Mouse (Mus musculus) hindbrain, embryonic 14.5 days (tissue): ENCODE measurements around the gene Pfdn6. TPM values are rescaled to one million over a fixed set of nuclear protein-coding genes. Genes with fewer than 3 reads are reported as not detected.

ENCODE experiments used
- ATAC-seq: fragments of 200-750 bp; cut with Nextera tagmentation; 2 replicates; pipeline ENCODE4 v1.8.0; 2017; ENCODE audit warnings: moderate number of reproducible peaks, mild to moderate bottlenecking, moderate TSS enrichment, moderate library complexity; ENCODE audit not compliant: low FRiP score
- DNase-seq: peaks from one replicate; pipeline ENCODE4 v3.0.0-alpha.2; 2015; ENCODE audit warnings: low spot score
- H3K27ac ChIP-seq: fragments of 300-500 bp; sonication (generic); 2 replicates; pipeline ENCODE4 v1.5.1; 2014; ENCODE audit warnings: mild to moderate bottlenecking, moderate library complexity
- H3K27me3 ChIP-seq: fragments of 300-500 bp; sonication (generic); 2 replicates; pipeline ENCODE4 v1.6.1; 2014; ENCODE audit warnings: mild to moderate bottlenecking, low read length, mixed read lengths; ENCODE audit not compliant: control insufficient read depth, insufficient read depth
- H3K36me3 ChIP-seq: fragments of 300-500 bp; sonication (generic); replicated peaks from 2 replicates; pipeline ENCODE4 v1.6.1; 2014; ENCODE audit not compliant: control insufficient read depth, insufficient read depth
- H3K4me1 ChIP-seq: fragments of 300-500 bp; sonication (generic); replicated peaks from 2 replicates; pipeline ENCODE4 v1.6.1; 2014; ENCODE audit warnings: antibody characterized with exemption, low read length, mixed read lengths; ENCODE audit not compliant: control insufficient read depth, insufficient read depth
- H3K4me2 ChIP-seq: fragments of 300-500 bp; sonication (generic); replicated peaks from 2 replicates; pipeline ENCODE4 v1.6.1; 2014; ENCODE audit warnings: mild to moderate bottlenecking, moderate library complexity
- H3K4me3 ChIP-seq: fragments of 300-500 bp; sonication (generic); replicated peaks from 2 replicates; pipeline ENCODE4 v1.5.1; 2014; ENCODE audit warnings: mild to moderate bottlenecking, low read length
- H3K9ac ChIP-seq: fragments of 300-500 bp; sonication (generic); 2 replicates; pipeline ENCODE4 v1.6.1; 2014
- H3K9me3 ChIP-seq: fragments of 300-500 bp; sonication (generic); 2 replicates; pipeline ENCODE4 v1.6.1; 2016; ENCODE audit warnings: low read length; ENCODE audit not compliant: control insufficient read depth
- WGBS: fragments of 180-500 bp; shearing (Covaris S2); extraction: QIAGEN DNeasy Blood & Tissue Kit; methylation state at CpG from one replicate; pipeline ENCODE4 v1.1.7; 2014; 5-methylcytosine and 5-hydroxymethylcytosine counted together
- polyA plus RNA-seq: library from polyadenylated mRNA; unstranded; fragments of >200 nt; fragmentation: Nextera tagmentation; extraction: Ambion mirVana; gene quantifications from 2 replicates; pipeline ENCODE4 v1.2.1, GENCODE M21; 2014

The Pfdn6 gene
- polyA plus RNA-seq, 1 experiment from 2014 or later = 161 TPM

- Histone ChIP-seq H3K27me3 (no peaks in the 10 kb centered on the region), H3K36me3 (peaks cover 60% of the 10 kb centered on the region), H3K27ac (no peak overlapping the region), H3K4me2 (no peak overlapping the region), H3K9ac (no peak overlapping the region), H3K9me3 (no peaks in the 10 kb centered on the region), H3K4me1 (peaks cover 17% of the 10 kb centered on the region), H3K4me3 (no peak overlapping the region)
- ATAC-seq = no peak
- WGBS = 95% methylated on average over 11 of the region's 11 CpGs
- no peak for DNase-seq
Observed at GRCm38 (mm10) chr17:33958451-33958850, 18.3 kb upstream of the Pfdn6 start.

- Histone ChIP-seq H3K27ac (no peak overlapping the region), H3K36me3 (peaks cover 60% of the 10 kb centered on the region), H3K9ac (no peak overlapping the region), H3K27me3 (no peaks in the 10 kb centered on the region), H3K4me1 (peaks cover 17% of the 10 kb centered on the region), H3K4me3 (no peak overlapping the region), H3K9me3 (no peaks in the 10 kb centered on the region), H3K4me2 (no peak overlapping the region)
- no peak for DNase-seq
- 88% methylated on average over 6 of the region's 6 CpGs for WGBS
- no peak for ATAC-seq
Observed at GRCm38 (mm10) chr17:33957493-33957892, 17.4 kb upstream of the Pfdn6 start.

GRCm38 (mm10) chr17:33956336-33956735 is 16.2 kb upstream of the Pfdn6 start:
- 9% methylated on average over 10 of the region's 10 CpGs for WGBS
- H3K9ac ChIP-seq = peak overlapping the region; percentile 86
- no peaks in the 10 kb centered on the region for H3K9me3 ChIP-seq
- H3K27ac ChIP-seq = peak overlapping the region; percentile 90
- DNase-seq = no peak
- H3K4me1 ChIP-seq = peaks cover 25% of the 10 kb centered on the region
- no peaks in the 10 kb centered on the region for H3K27me3 ChIP-seq
- H3K4me3 ChIP-seq = peak overlapping the region; percentile 83
- H3K4me2 ChIP-seq = peak overlapping the region; percentile 75
- no peak for ATAC-seq
- H3K36me3 ChIP-seq = peaks cover 59% of the 10 kb centered on the region

GRCm38 (mm10) chr17:33955555-33956214 is 15.5 kb upstream of the Pfdn6 start, which contains the start of the genes Vps52 and Rps18:
Gene Vps52 (plus strand): TSS chr17:33955812.
Gene Rps18 (minus strand): TSS chr17:33956001.
- under 1% methylated on average over 50 of the region's 50 CpGs for WGBS
- Histone ChIP-seq H3K4me2 (peak within 1 kb of the TSS; percentile 75), H3K27ac (peak within 1 kb of the TSS; percentile 90), H3K4me1 (peaks cover 26% of the 10 kb centered on the region), H3K9me3 (no peaks in the 10 kb centered on the region), H3K4me3 (peak within 1 kb of the TSS; percentile 83), H3K9ac (peak within 1 kb of the TSS; percentile 90), H3K36me3 (peaks cover 52% of the 10 kb centered on the region), H3K27me3 (no peaks in the 10 kb centered on the region)
- DNase-seq (peak; percentile 99), ATAC-seq (peak; percentile 89)

- H3K27me3 ChIP-seq = no peaks in the 10 kb centered on the region
- H3K9ac ChIP-seq = peak overlapping the region; percentile 90
- H3K9me3 ChIP-seq = no peaks in the 10 kb centered on the region
- DNase-seq (no peak), ATAC-seq (no peak; the same call in 1 of the 2 replicates)
- H3K4me3 ChIP-seq = peak overlapping the region; percentile 83
- peaks cover 48% of the 10 kb centered on the region for H3K36me3 ChIP-seq
- H3K4me1 ChIP-seq = peaks cover 34% of the 10 kb centered on the region
- H3K4me2 ChIP-seq = peak overlapping the region; percentile 72
- peak overlapping the region; percentile 85 for H3K27ac ChIP-seq
- WGBS = under 1% methylated on average over 33 of the region's 33 CpGs
Observed at GRCm38 (mm10) chr17:33954646-33955554, 14.8 kb upstream of the Pfdn6 start.

- Histone ChIP-seq H3K9ac (peak overlapping the region; percentile 90), H3K27ac (no peak overlapping the region), H3K9me3 (no peaks in the 10 kb centered on the region), H3K27me3 (no peaks in the 10 kb centered on the region), H3K4me3 (peak overlapping the region; percentile 83), H3K4me1 (peaks cover 39% of the 10 kb centered on the region), H3K4me2 (peak overlapping the region; percentile 72), H3K36me3 (peaks cover 47% of the 10 kb centered on the region)
- no peak for ATAC-seq
- WGBS = 39% methylated on average over 5 of the region's 5 CpGs
- no peak for DNase-seq
Observed at GRCm38 (mm10) chr17:33953961-33954565, 13.9 kb upstream of the Pfdn6 start.

GRCm38 (mm10) chr17:33953310-33953709 is 13.2 kb upstream of the Pfdn6 start:
- Histone ChIP-seq H3K27ac (no peak overlapping the region), H3K9ac (0 out of 2 replicates have a peak overlapping the region, but pooled peaks have one; percentile 90), H3K4me2 (peak overlapping the region; percentile 5; the same call in 1 of the 2 replicates), H3K27me3 (no peaks in the 10 kb centered on the region), H3K9me3 (no peaks in the 10 kb centered on the region), H3K4me1 (peaks cover 39% of the 10 kb centered on the region), H3K4me3 (no peak overlapping the region), H3K36me3 (peaks cover 46% of the 10 kb centered on the region)
- DNase-seq (no peak), ATAC-seq (no peak)
- 80% methylated on average over 3 of the region's 3 CpGs for WGBS

- 0 out of 2 replicates have a peak overlapping the region, but pooled peaks have one; percentile 5 for H3K4me2 ChIP-seq
- ATAC-seq = no peak
- 0 out of 2 replicates have a peak overlapping the region, but pooled peaks have one; percentile 2 for H3K9ac ChIP-seq
Observed at GRCm38 (mm10) chr17:33952879-33953278, 12.7 kb upstream of the Pfdn6 start.

More at GRCm38 (mm10) chr17:33952879-33953278, 12.7 kb upstream of the Pfdn6 start:
- 78% methylated on average over 4 of the region's 4 CpGs for WGBS
- Histone ChIP-seq H3K36me3 (peaks cover 50% of the 10 kb centered on the region), H3K27ac (no peak overlapping the region), H3K9me3 (no peaks in the 10 kb centered on the region), H3K4me3 (no peak overlapping the region), H3K4me1 (peaks cover 39% of the 10 kb centered on the region), H3K27me3 (no peaks in the 10 kb centered on the region)
- no peak for DNase-seq
